Mouse (Mus musculus) c-Kit-positive CD71-negative TER-119-negative erythroid progenitor cells, embryonic 14.5 days (primary cell): Measurements from ENCODE around the gene Eif2b2.

Experiments
- DNase-seq: peaks from one replicate; pipeline ENCODE4 v3.0.0-alpha.2; 2013; ENCODE audit warnings: low read depth

Eif2b2 gene

DNA sequence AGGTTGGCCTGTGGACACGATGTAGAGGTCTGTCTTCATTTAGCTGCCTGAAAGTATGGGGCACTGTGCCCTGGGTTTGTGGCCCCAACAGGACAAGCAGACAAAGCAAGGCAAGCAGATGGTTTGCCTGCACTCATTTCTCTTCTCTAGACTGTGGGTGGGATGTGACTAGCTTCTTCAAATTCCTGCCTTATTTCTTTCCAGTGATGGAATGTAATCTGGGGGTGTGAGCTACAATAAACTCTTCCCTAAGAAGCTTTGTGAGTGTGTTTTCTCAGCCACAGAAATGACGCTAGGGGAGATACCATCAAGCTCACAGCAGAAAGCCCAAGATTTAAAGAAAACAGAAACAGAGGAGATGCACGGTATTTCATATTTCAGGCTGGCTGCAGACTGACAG, 32.8 kb downstream of the Eif2b2 start:
- DNase-seq: no peak

DNA sequence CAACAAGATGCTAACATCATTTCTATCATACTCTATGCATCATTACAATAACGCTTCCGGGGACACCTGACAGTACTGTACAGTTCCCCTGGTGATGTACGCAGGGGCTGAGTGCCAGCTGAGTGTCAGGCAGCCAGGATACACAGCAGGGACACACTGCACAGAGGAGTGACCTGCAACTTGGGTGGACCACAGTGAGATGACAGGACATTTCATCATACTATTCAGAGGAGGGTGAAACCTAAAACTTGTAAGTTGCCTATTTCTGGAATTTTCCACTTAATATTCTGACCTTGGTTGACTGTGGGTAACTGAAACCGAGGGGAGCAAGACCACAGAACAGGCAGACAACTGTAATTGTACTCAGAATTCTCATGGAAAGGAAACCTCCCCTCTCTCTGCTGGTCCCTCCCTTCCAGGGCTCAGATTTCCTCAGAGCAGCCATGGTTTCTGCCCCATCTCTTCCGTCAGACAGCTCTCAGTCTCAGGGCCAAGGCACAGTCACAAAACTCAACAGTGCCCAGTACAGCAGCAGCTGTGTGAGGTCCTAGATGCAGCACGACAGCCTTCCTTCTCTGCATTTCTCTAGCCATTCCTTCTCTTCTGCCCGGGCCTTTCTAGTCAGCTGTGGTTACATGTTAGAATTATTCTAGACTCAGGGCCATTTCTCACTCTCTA, 36.9 kb downstream of the Eif2b2 start:
- DNase-seq: no peak

DNA sequence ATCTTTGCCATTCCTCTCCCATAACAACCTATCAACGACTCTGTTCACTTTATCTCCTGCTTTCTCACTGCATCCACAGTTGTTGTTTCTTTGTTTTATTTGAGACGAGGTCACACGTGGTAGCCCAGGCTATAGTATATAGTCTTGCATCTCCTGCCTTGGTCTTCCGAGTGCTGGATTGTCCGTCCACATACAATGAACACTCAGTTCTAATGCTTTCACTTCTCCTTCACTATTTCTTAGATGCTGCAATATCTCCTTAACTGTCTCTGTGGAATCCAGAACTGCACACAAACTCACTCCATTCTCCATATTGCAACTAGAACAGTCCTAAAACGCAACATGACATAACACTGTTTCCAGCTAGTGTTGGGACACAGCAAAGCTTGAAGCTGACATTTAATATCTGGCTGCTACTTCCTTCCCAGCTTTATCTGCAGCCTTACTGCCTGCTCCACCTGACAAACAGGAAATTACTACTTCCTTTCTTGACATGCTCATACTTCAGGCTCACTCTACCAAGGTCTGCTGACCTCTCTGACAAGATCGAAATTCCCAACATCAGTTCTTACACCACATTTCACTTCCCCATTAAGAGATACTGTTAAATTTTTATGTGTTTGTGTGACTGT, 37.8 kb downstream of the Eif2b2 start:
- no peak for DNase-seq

DNA sequence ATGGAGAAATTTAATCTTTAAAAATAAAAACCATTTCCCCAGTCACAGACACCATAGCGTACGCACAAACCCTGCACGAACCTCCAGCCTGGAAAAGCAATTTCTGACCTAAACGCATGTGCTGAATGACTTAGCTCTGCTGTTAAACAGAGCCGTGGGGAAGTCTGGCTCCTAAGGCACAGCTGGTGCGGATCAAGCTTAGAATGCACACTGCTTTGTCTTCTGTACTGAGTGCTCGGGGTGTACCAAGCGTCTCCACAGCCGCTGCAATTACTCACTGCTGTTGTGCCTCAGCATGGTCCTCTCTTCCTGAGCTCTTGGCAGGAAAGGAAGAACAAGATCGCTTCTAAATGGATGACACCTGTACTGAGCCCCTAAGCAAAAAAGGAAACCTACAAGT, 43.2 kb downstream of the Eif2b2 start:
- no peak for DNase-seq

DNA sequence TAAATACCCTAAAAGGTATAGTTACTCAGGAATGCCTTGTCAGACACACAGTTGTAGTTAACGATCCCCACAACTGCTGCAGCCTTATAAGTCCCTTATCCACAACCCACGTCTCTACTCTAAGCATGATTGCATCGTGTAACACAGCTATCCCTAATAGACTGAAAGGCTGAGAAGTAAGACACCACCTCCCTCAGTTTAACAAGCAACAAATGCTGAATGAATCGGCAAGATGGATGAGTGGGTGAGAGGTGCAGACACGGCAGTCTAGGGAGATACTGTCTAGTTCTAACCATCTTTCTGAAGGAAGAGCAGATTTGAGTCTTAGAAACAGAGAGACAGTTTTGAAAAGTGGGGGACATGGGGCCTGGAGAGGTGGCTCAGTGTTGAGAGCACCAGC, 43.9 kb downstream of the Eif2b2 start:
- DNase-seq: no peak

DNA sequence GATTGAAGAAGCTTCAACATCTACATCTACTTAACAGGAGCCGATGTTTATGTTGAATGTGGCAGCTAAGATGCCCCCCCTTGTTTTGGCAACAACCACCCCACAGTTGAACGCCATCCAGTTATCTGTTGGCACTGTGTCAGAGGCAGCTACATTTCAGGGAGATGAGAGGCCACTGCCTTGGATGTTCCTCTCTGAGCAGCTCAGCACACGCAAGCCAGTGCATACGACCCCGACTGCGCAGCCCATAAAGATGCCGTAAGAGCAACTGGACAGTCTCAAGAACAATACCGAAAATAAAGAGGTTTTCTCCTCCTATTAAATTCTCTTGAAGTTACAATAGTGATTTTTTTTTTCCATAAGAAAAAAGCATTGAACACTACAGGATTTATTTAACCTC, 45.2 kb downstream of the Eif2b2 start:
- no peak for DNase-seq

DNA sequence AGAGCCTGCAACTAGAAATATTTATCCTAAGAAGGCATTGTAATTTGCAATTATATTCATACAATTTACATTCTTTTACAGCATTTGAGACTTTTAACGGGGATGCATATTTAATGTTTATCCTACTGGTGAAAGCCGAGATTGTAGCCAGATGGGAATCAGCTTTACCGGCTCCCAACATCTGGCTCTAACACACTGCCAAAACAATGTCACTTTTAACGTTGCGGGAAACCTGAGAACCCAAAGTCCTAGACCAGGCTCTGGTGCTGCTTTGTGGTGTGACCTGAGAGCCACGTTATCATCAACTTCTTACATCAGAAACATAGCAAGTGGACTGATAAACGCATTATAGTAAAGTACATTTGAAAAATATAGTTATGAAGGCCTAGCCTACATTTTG, 45.7 kb downstream of the Eif2b2 start:
- no peak for DNase-seq

DNA sequence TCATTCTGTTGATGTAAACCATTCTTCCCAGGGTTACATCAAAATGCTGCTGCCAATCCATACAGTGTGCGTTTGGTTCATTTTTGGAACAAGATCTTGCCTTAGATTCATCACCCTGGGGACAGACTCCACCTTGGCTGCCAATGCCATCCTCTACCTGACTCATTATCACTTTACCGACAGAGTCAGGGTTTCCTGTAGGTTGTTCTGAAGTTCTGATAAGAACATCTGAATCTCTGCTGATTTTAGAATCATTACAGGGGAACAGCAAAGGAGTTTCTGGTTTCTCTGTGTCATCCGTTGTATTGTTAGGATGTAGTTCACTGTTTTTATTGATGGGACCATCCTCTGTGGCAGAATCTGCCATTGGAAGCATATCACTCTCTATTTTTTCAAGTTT, 47.0 kb downstream of the Eif2b2 start:
- DNase-seq: no peak

DNA sequence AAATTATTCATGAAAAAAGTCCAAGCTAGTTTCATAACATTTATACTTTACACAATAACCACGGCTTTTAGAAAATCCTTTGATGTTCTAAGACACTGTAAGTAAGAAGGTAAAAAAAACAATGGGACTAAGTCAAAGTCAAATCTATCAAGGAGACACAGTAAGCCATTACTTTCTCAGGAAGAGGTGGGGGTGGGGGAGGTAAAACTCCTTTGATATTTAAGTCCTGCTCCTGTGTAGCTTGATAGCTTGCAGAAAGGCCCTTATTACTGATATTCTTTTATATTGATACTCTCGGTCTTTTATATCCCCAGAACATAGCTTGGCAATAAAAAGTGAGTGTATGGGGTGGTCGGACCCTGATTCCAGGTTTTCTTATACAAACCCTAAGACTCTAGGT, 50.5 kb downstream of the Eif2b2 start:
- DNase-seq: no peak

DNA sequence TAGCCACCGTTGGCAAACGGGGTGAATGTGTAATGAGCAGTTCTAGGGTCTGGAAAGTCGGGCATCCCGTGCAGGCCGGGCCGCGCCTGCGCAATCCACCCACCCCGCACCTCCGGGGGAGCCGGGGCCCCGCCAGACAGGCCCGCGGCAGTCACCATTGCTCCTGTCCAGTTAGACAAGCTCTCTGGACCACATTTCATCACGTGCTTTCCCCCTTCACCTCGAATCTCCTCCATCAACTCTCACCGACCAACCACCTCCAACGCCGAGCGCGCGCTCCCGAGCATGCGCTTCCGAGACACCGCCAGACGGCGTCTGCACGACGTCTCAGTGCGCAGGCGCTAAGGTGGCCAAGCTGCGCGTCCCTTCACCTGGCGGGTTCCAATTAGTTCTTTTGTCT, 51.0 kb downstream of the Eif2b2 start, which contains the start of gene Mlh3:
TSS of gene Mlh3 (minus strand) at position 281 of the 400 bp plus-strand sequence.
- no peak for DNase-seq

DNA sequence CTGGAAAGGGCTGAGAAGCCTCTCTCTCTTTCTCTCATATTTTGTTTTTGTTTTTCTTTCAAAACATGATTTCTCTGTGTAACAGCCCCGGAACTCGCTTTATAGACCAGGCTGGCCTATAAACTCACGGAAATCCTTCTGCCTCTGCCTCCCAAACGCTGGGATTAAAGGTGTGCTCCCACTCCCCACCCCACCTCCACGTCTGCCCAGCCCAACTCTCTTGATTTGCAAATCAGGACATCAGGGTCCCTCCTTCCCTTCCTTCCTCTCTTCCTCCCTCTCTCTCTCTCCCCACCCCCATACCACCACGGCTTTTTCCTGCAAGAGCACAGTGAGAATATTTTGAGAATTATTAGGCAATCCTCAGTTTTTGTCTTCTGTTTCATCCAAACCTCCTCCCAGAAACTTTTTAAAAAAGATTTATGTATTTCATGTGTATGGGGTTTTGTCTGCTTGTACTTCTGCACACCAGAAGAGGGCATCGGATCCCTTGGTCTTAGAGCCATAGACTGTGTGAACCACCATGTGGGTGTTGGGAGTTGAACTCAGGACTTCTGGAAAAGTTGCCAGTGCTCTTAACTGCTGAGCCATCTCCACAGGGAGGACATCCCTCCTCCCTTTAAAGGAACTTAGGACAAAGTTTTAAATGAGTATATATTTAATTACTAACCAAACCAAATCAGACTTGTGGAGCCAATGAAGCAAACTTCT, 52.0 kb downstream of the Eif2b2 start:
- DNase-seq: no peak

DNA sequence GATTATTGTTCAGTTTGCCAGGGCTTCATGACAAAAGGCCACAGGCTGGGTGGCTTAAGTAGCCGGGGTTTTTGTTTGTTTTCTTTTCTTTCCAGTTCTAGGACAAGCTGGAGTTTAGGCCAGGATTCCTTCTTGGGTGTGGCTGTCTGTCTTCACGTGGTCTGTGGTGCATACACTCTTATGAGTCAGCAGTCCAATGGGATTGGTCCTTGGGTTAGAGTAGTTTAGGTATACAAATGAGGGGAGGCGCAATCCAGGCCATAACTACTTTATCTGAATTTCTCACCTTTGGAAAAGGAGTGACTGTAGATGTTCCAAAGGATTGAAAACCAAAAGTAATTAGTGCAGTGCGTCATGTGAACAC, 52.5 kb downstream of the Eif2b2 start:
- DNase-seq: no peak

DNA sequence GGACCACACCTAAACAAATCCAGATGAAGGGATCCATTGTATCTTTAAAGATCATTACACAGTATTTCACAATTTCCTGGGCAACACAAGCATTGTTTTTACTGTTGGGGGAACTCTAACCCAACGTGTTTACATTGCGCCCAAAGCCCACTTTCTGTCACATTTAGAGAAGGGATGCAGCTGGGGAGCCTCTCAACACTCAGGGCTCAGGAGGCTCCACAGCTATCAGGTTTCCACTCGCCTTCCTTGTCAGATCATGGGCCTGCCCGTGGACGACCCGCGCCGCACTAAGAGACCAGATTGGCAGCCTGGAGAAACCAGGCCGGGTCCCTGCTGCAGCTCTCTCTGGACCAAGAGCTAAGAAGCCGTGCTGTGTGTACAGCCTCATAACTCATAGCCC, 54.2 kb downstream of the Eif2b2 start:
- DNase-seq: no peak
